Mouse (Mus musculus): ENCODE data around the gene Rptor. TPM values are rescaled to one million over a fixed set of nuclear protein-coding genes. Genes with fewer than 3 reads are reported as not detected.
A peak's percentile ranks its signal among the peaks of the same experiment; 100 is the strongest.

The Rptor gene
- polyA plus RNA-seq, 1 experiment from 2014 or later = 7.1 TPM

DNA sequence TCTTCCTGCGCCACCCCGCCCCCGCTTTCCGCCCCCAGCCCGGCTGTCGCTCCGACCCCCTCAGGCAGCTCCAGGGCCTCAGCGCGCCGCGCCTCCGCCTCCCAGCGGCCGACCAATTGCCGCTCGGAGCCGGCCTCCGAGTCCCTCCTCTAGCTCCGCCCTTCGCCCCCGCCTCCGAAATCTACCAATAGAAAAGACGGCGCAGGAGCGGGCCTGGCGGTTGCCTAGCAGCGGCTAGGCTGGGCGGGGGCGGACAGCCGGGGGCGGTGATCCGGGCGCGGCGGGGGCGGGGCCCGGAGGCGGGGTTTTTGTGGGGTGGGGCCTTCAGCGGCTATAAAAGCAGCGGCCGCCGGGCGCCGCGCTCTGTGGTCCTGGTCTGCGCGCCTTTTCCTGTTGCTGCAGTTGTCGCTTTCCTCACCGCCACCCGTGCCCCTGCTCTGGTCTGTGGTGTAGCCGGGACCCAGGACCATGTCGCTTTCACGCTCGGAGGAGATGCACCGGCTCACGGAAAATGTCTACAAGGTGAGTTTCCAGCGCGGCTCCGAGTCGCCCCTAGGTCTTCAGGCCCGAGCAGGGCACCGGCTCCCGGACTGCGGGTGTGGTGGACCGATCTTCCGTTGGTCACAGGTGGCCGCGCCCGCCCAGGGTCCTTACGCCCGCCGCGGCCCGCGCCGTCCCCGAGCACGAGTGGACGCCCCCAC lies 340.2 kb downstream of the Rptor start, which contains the start of gene Baiap2:
Baiap2 (plus strand) TSS at position 37 of the 701 bp plus-strand sequence.
- H3K9me3 ChIP-seq (replicated peaks; ENCODE audit: low read length) = no peaks in the 10 kb centered on the region
- peak within 1 kb of the TSS; percentile 89 for H3K27ac ChIP-seq
- WGBS = under 1% methylated on average over 78 of the region's 79 CpGs
- DNase-seq (ENCODE audit: low spot score) (peak; percentile 99), ATAC-seq (replicated peaks; ENCODE audit: low FRiP score, low read depth) (peak; percentile 91)
- peak within 1 kb of the TSS; percentile 76 for H3K4me2 ChIP-seq (ENCODE audit: low read length)
- H3K36me3 ChIP-seq (ENCODE audit: insufficient read depth, low read length) = no peaks in the 10 kb centered on the region
- TF ChIP-seq CTCF (IDR thresholded peaks at IDR 0.05; ENCODE audit: low read depth) = no peak; the same call in 1 of the 2 replicates
- peaks cover 46% of the 10 kb centered on the region for H3K4me1 ChIP-seq (replicated peaks; ENCODE audit: insufficient read depth, low read length)
- H3K9ac ChIP-seq (ENCODE audit: low read depth, low read length) = peak within 1 kb of the TSS; percentile 73
- peak within 1 kb of the TSS; percentile 60 for H3K4me3 ChIP-seq (replicated peaks; ENCODE audit: low read depth, low read length)
- H3K27me3 ChIP-seq (ENCODE audit: insufficient read depth, low read length) = no peaks in the 10 kb centered on the region

DNA sequence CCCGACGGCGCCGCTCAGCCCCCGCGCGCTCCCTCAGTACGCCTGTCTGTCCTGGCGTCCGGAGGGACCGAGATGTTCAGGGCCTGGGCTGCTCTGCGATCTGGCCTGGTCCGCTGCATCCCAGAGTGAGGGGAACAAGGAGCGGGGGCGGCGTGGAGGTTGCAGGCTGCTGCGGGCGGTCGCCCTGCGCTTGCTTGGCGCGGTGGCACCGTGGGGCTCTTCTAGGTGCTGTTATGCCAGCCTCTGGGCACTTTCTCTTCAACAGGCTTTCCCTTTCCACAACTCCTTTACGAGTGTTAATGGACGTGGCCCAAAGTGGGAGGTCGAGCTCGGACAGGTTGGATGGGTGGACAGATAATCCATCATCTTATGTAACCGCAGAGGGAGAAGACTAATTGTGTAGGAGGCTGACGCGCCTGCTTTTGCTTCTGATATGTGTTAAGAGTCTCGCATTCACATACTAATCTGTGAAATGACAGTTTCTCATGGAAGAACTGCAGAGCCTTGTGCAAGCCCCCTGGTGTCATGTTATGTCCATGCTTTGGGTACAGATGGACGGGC lies 340.8 kb downstream of the Rptor start:
- DNase-seq (ENCODE audit: low spot score) = no peak

DNA sequence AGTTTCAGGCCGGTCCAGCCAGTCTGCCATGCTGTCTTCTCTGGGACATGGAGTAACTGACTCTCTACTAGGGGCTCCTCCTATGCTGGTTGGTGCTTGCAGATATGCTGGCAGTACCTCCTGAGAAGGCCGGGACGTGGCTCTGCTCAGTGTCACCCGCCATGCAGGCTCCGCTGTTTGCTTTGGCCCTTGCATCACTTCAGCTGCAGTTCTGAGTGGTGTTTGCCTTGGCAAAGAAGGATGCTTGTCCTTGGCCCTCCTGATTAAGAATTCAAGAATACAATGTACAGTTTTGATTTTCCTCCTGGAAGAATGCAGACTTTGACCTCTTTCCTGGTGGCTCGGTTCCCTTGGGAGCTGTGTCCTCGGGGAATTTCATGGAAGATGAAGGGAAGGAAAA lies 342.6 kb downstream of the Rptor start:
- H3K9me3 ChIP-seq (replicated peaks; ENCODE audit: low read length) = no peaks in the 10 kb centered on the region
- TF ChIP-seq CTCF (IDR thresholded peaks at IDR 0.05; ENCODE audit: low read depth) = no peak
- H3K4me3 ChIP-seq (replicated peaks; ENCODE audit: low read depth, low read length) = no peak overlapping the region
- no peak overlapping the region for H3K9ac ChIP-seq (ENCODE audit: low read depth, low read length)
- H3K4me2 ChIP-seq (ENCODE audit: low read length) = 0 out of 2 replicates have a peak overlapping the region, but pooled peaks have one; percentile 74
- no peak for ATAC-seq (replicated peaks; ENCODE audit: low FRiP score, low read depth)
- H3K36me3 ChIP-seq (ENCODE audit: insufficient read depth, low read length) = no peaks in the 10 kb centered on the region
- peaks cover 22% of the 10 kb centered on the region for H3K4me1 ChIP-seq (replicated peaks; ENCODE audit: insufficient read depth, low read length)
- DNase-seq (ENCODE audit: low spot score) = no peak
- no peak overlapping the region for H3K27ac ChIP-seq
- no peaks in the 10 kb centered on the region for H3K27me3 ChIP-seq (ENCODE audit: insufficient read depth, low read length)
- WGBS = 65% methylated on average over 7 of the region's 7 CpGs

More for the DNA sequence above, 340.8 kb downstream of the Rptor start:
- Histone ChIP-seq H3K27ac (no peak overlapping the region), H3K36me3 (ENCODE audit: insufficient read depth, low read length) (no peaks in the 10 kb centered on the region), H3K4me1 (replicated peaks; ENCODE audit: insufficient read depth, low read length) (peaks cover 40% of the 10 kb centered on the region), H3K4me2 (ENCODE audit: low read length) (peak overlapping the region; percentile 74), H3K9ac (ENCODE audit: low read depth, low read length) (peak overlapping the region; percentile 73), H3K27me3 (ENCODE audit: insufficient read depth, low read length) (no peaks in the 10 kb centered on the region), H3K9me3 (replicated peaks; ENCODE audit: low read length) (no peaks in the 10 kb centered on the region), H3K4me3 (replicated peaks; ENCODE audit: low read depth, low read length) (peak overlapping the region; percentile 60)
- ATAC-seq (replicated peaks; ENCODE audit: low FRiP score, low read depth) = peak; percentile 4
- peak; percentile 28; the same call in 1 of the 2 replicates for TF ChIP-seq CTCF (IDR thresholded peaks at IDR 0.05; ENCODE audit: low read depth)
- under 1% methylated on average over 32 of the region's 32 CpGs for WGBS

DNA sequence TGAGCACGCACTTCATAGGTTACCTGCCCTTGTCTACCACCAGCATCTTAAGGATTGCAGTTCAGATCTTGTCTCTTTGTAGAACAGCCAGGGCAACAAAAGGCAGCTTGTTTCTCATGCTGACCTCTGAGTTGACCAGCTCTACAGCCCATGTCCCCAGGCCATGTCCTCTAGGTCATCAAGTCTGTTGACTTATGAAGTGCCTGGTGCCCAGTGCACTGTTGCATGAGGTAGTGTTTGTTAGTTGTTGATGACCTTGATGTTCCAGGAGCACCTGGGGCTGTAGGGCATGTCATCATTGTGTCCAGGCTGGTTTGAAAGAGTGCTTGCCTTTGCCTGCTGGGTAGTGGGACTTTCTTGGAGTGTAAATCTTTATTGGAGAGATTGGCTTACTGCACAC lies 344.7 kb downstream of the Rptor start:
- DNase-seq (ENCODE audit: low spot score) (no peak), ATAC-seq (replicated peaks; ENCODE audit: low FRiP score, low read depth) (no peak)
- WGBS = 93% methylated on average over 1 of the region's 1 CpGs
- H3K27me3 ChIP-seq (ENCODE audit: insufficient read depth, low read length) = no peaks in the 10 kb centered on the region
- H3K4me2 ChIP-seq (ENCODE audit: low read length) = no peak overlapping the region
- H3K36me3 ChIP-seq (ENCODE audit: insufficient read depth, low read length) = no peaks in the 10 kb centered on the region
- no peak for TF ChIP-seq CTCF (IDR thresholded peaks at IDR 0.05; ENCODE audit: low read depth)
- H3K4me3 ChIP-seq (replicated peaks; ENCODE audit: low read depth, low read length) = no peak overlapping the region
- no peaks in the 10 kb centered on the region for H3K9me3 ChIP-seq (replicated peaks; ENCODE audit: low read length)
- H3K9ac ChIP-seq (ENCODE audit: low read depth, low read length) = no peak overlapping the region
- H3K27ac ChIP-seq = no peak overlapping the region
- peaks cover 10% of the 10 kb centered on the region; the same call in 1 of the 2 replicates for H3K4me1 ChIP-seq (replicated peaks; ENCODE audit: insufficient read depth, low read length)

DNA sequence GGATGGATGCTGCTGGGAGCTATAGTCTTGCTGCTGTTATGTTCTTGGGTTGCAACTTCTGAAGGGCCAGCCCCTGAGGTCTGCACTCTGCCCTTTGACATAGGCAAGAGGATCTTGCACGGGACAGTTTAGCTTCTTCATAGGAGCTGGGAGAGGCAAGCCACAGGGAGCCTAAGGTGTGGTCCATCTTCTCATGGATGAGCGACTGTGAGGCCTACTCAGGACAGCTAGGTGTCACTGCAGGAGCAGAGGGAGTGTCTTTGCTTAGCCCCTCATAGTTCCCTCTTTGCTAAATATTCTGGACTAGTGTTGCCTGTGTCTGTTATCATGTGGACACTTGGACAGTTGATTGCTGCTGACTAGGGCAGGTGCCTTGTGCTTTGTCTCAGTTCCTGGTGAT lies 345.2 kb downstream of the Rptor start:
- Histone ChIP-seq H3K27me3 (ENCODE audit: insufficient read depth, low read length) (no peaks in the 10 kb centered on the region), H3K9me3 (replicated peaks; ENCODE audit: low read length) (no peaks in the 10 kb centered on the region), H3K4me1 (replicated peaks; ENCODE audit: insufficient read depth, low read length) (peaks cover 10% of the 10 kb centered on the region; the same call in 1 of the 2 replicates), H3K4me3 (replicated peaks; ENCODE audit: low read depth, low read length) (no peak overlapping the region), H3K36me3 (ENCODE audit: insufficient read depth, low read length) (no peaks in the 10 kb centered on the region), H3K27ac (no peak overlapping the region), H3K4me2 (ENCODE audit: low read length) (no peak overlapping the region), H3K9ac (ENCODE audit: low read depth, low read length) (no peak overlapping the region)
- WGBS = 32% methylated on average over 2 of the region's 2 CpGs
- ATAC-seq (replicated peaks; ENCODE audit: low FRiP score, low read depth) = no peak
- no peak for DNase-seq (ENCODE audit: low spot score)
- peak; percentile 48; the same call in 1 of the 2 replicates for TF ChIP-seq CTCF (IDR thresholded peaks at IDR 0.05; ENCODE audit: low read depth)

DNA sequence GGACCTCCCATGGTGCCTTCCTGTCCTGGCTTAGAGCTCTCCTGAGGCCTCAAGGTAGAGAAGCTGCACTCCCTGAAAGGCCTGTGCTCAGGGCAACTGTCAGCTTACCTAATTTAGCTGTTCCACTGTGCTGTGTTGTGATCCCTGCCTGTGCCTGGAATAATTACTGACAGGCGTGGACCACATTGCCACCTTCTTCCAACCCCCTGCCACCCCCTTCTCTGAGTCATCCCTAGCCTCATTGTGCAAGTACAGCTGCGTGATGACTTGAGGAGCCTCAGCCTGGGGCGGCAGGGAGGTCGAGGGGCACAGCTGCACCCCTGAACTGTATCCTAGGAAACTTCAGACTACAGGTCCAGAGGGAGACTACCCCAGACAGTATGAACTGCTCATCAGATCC lies 345.6 kb downstream of the Rptor start:
- no peak overlapping the region for H3K4me3 ChIP-seq (replicated peaks; ENCODE audit: low read depth, low read length)
- no peak overlapping the region for H3K4me2 ChIP-seq (ENCODE audit: low read length)
- H3K9ac ChIP-seq (ENCODE audit: low read depth, low read length) = no peak overlapping the region
- no peak for TF ChIP-seq CTCF (IDR thresholded peaks at IDR 0.05; ENCODE audit: low read depth)
- ATAC-seq (replicated peaks; ENCODE audit: low FRiP score, low read depth) (no peak), DNase-seq (ENCODE audit: low spot score) (no peak)
- no peaks in the 10 kb centered on the region for H3K27me3 ChIP-seq (ENCODE audit: insufficient read depth, low read length)
- WGBS = 64% methylated on average over 4 of the region's 4 CpGs
- no peak overlapping the region for H3K27ac ChIP-seq
- H3K9me3 ChIP-seq (replicated peaks; ENCODE audit: low read length) = no peaks in the 10 kb centered on the region
- no peaks in the 10 kb centered on the region for H3K36me3 ChIP-seq (ENCODE audit: insufficient read depth, low read length)
- H3K4me1 ChIP-seq (replicated peaks; ENCODE audit: insufficient read depth, low read length) = peaks cover 14% of the 10 kb centered on the region; the same call in 1 of the 2 replicates

All from kidney, postnatal 0 days (tissue).